Mouse (Mus musculus): ENCODE measurements around the gene Gpr173.

GRCm38 (mm10) chrX:152347041-152347440, 21.5 kb downstream of the Gpr173 start:
- TF ChIP-seq CTCF (IDR thresholded peaks at IDR 0.05; ENCODE audit: low read depth, low read length) (no peak), POLR2A (IDR thresholded peaks at IDR 0.05; ENCODE audit: extremely low read depth, insufficient read depth, low read length) (no peak)

Measured in liver, adult 2 months (tissue).